Mouse (Mus musculus) skeletal muscle tissue, adult 2 months (tissue): Measurements from ENCODE around the gene Gm6460.
"Not testable (repeated sequence)": the region's sequence is repeated elsewhere in the genome, so short reads cannot be mapped to it uniquely, and the experiment has no call there.

Experiments used
- DNase-seq: peaks from one replicate; pipeline ENCODE4 v3.0.0-alpha.2; 2012; ENCODE audit warnings: low read depth, low spot score

Gene Gm6460

GRCm38 (mm10) chr5:11594613-11595012 is at the start of gene Gm6460:
Gene Gm6460 (plus strand): TSS chr5:11594913.
- not testable (repeated sequence) for DNase-seq
